Mouse (Mus musculus) neural tube, embryonic 11.5 days (tissue): ENCODE results near the gene Tbc1d13. TPM values are rescaled to one million over a fixed set of nuclear protein-coding genes. Genes with fewer than 3 reads are reported as not detected.
"Not testable (repeated sequence)": the region's sequence is repeated elsewhere in the genome, so short reads cannot be mapped to it uniquely, and the experiment has no call there.

ENCODE experiments used
- ATAC-seq: fragments of 200-750 bp; cut with Nextera tagmentation; 2 replicates; pipeline ENCODE4 v1.8.0; 2017; ENCODE audit warnings: moderate number of reproducible peaks, mild to moderate bottlenecking, moderate TSS enrichment, moderate library complexity; ENCODE audit not compliant: insufficient read depth, low FRiP score, low TSS enrichment
- DNase-seq: peaks from one replicate; pipeline ENCODE4 v3.0.0-alpha.2; 2015; ENCODE audit warnings: low spot score
- H3K27ac ChIP-seq: fragments of 300-500 bp; sonication (generic); 2 replicates; pipeline ENCODE4 v1.5.1; 2014; ENCODE audit warnings: low read depth, mild to moderate bottlenecking, low read length
- H3K27me3 ChIP-seq: fragments of 300-500 bp; sonication (generic); 2 replicates; pipeline ENCODE4 v1.6.1; 2014; ENCODE audit warnings: mild to moderate bottlenecking, low read length, mixed read lengths; ENCODE audit not compliant: control insufficient read depth, insufficient read depth
- H3K36me3 ChIP-seq: fragments of 300-500 bp; sonication (generic); 2 replicates; pipeline ENCODE4 v1.6.1; 2014; ENCODE audit warnings: mild to moderate bottlenecking, low read length, moderate library complexity, mixed read lengths; ENCODE audit not compliant: control insufficient read depth, insufficient read depth
- H3K4me1 ChIP-seq: fragments of 300-500 bp; sonication (generic); 2 replicates; pipeline ENCODE4 v1.6.1; 2014; ENCODE audit warnings: low read length, mixed read lengths; ENCODE audit not compliant: control insufficient read depth, insufficient read depth
- H3K4me2 ChIP-seq: fragments of 300-500 bp; sonication (generic); 2 replicates; pipeline ENCODE4 v1.6.1; 2014; ENCODE audit warnings: low read depth, mild to moderate bottlenecking, moderate library complexity
- H3K4me3 ChIP-seq: fragments of 300-500 bp; sonication (generic); 2 replicates; pipeline ENCODE4 v1.5.1; 2014; ENCODE audit warnings: low read depth, low read length
- H3K9ac ChIP-seq: fragments of 300-500 bp; sonication (generic); 2 replicates; pipeline ENCODE4 v1.6.1; 2014; ENCODE audit warnings: mild to moderate bottlenecking, low read length
- H3K9me3 ChIP-seq: fragments of 300-500 bp; sonication (generic); 2 replicates; pipeline ENCODE4 v1.6.1; 2016; ENCODE audit warnings: low read length; ENCODE audit not compliant: control insufficient read depth
- WGBS: fragments of 180-500 bp; shearing (Covaris S2); extraction: QIAGEN DNeasy Blood & Tissue Kit; methylation state at CpG from one replicate; pipeline ENCODE4 v1.1.7; 2014; 5-methylcytosine and 5-hydroxymethylcytosine counted together
- polyA plus RNA-seq: library from polyadenylated mRNA; unstranded; fragments of >200 nt; fragmentation: Nextera tagmentation; extraction: Ambion mirVana; gene quantifications from 2 replicates; pipeline ENCODE4 v1.2.1, GENCODE M21; 2014

Gene Tbc1d13
- polyA plus RNA-seq, 1 experiment from 2014 or later, result 12.4 TPM

DNA sequence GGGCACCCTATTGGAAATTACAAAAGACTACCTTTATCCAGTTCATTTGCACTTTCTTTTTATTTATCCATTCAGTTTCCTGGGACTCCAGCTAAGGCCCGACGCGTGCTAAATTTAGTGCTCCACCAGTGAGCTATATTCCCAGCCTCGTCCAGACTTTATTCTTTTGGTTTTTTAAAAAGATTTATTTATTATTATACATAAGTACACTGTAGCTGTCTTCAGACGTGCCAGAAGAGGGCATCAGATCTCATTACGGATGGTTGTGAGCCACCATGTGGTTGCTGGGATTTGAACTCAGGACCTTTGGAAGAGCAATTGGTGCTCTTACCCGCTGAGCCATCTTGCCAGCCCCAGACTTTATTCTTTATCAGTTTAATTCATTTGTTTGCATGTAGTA, 45.2 kb downstream of the Tbc1d13 start:
- DNase-seq, ATAC-seq, H3K9me3 ChIP-seq, H3K9ac ChIP-seq, H3K27me3 ChIP-seq, H3K4me1 ChIP-seq, H3K27ac ChIP-seq: not testable (repeated sequence)
- peak overlapping the region; percentile 70 for H3K4me2 ChIP-seq
- 52% methylated on average over 7 of the region's 7 CpGs for WGBS
- H3K36me3 ChIP-seq, result peaks cover 14% of the 10 kb centered on the region
- peak overlapping the region; percentile 68; the same call in 1 of the 2 replicates for H3K4me3 ChIP-seq

DNA sequence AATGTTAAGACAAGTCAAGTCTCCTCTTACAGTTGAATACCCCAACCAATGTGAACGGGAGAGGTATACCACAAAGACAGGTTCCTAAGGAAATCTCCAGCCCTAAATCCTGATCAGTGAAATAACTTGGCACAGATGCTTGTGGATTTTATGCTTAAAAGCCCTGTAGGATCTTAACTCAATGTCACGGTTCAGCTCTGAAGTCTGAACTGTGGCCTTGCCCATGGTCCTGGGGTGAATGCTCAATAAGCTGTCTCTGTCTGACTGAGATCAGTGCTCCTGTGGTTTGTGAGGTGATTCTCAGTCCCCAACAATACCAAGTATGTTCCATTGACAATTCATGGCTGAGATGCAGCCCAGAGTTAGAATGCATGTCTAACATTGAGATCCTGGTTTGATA, 48.9 kb downstream of the Tbc1d13 start:
- Histone ChIP-seq H3K4me3 (no peak overlapping the region), H3K36me3 (no peaks in the 10 kb centered on the region), H3K27ac (no peak overlapping the region), H3K9me3 (no peaks in the 10 kb centered on the region), H3K9ac (no peak overlapping the region), H3K4me2 (no peak overlapping the region), H3K4me1 (peaks cover 4% of the 10 kb centered on the region), H3K27me3 (no peaks in the 10 kb centered on the region)
- no peak for DNase-seq
- no peak for ATAC-seq
- WGBS, result 89% methylated on average over 2 of the region's 2 CpGs

DNA sequence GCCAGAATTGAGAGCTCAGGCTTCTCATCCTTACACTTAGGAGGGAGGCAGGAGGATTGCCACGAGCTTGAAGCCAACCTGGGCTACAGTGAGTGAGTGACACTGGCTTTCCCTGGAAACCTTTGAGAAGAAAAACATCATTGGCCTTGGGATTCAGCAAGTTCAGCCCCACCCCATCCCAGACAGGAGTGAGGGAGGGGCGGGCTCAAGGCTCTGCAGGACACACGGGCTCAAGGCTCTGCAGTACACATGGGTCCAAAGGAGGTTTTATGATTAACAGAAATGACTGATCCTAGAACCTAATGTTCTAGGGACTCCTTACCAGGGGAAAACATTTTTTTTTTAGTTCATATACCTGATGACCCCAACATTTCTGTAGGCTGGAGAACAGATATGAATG, 50.2 kb downstream of the Tbc1d13 start:
- H3K27ac ChIP-seq, result no peak overlapping the region
- H3K4me1 ChIP-seq, result no peaks in the 10 kb centered on the region
- no peak overlapping the region for H3K4me3 ChIP-seq
- no peaks in the 10 kb centered on the region for H3K9me3 ChIP-seq
- DNase-seq (no peak), ATAC-seq (no peak)
- H3K27me3 ChIP-seq, result no peaks in the 10 kb centered on the region
- WGBS, result 79% methylated on average over 3 of the region's 3 CpGs
- no peak overlapping the region for H3K4me2 ChIP-seq
- no peaks in the 10 kb centered on the region for H3K36me3 ChIP-seq
- H3K9ac ChIP-seq, result no peak overlapping the region

DNA sequence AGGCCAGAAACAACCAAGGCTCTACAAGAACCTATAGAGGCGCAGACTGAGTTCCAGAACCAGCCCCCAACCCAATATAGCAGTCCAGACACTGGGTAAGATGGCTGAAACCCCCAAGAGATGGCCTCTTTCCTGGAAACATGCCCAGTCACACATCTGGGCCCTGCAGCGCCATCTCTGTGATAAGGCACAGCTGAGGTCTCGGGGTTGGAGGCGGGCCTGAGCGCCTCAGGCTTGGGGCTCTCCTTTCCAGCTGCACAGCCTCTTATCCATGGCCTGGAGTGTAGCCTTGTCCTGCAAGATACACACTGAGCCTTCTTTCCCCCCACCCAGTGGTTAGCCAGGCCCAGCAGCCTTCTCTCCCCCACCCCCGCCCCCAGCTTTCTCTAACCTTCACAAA, 51.7 kb downstream of the Tbc1d13 start:
- Histone ChIP-seq H3K4me3 (no peak overlapping the region), H3K27me3 (no peaks in the 10 kb centered on the region), H3K4me1 (no peaks in the 10 kb centered on the region), H3K4me2 (no peak overlapping the region), H3K27ac (no peak overlapping the region), H3K9ac (no peak overlapping the region), H3K36me3 (no peaks in the 10 kb centered on the region), H3K9me3 (no peaks in the 10 kb centered on the region)
- DNase-seq (no peak), ATAC-seq (no peak)
- 92% methylated on average over 6 of the region's 6 CpGs for WGBS

DNA sequence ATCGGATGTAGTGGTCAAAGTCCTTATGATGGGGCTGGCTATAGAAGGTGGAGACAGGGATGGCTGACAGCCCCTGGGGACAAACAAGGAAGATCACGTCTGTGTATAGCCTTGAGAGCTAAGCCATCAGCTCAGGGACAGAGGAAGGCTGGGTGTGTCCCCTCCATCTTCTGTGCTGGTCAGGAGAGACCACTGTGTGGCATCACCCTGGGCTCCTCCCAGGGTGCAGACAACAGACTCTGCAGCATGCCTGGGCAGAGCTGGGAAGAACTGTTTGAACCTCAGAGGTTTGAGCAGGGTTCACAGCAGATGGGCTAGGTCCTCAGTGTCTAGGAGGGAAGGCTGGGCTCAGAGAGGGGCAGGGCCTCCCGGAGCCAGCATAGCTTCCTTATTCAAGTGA, 52.1 kb downstream of the Tbc1d13 start:
- no peaks in the 10 kb centered on the region for H3K4me1 ChIP-seq
- H3K36me3 ChIP-seq, result no peaks in the 10 kb centered on the region
- H3K9ac ChIP-seq, result no peak overlapping the region
- H3K4me2 ChIP-seq, result no peak overlapping the region
- no peak overlapping the region for H3K27ac ChIP-seq
- no peaks in the 10 kb centered on the region for H3K9me3 ChIP-seq
- no peaks in the 10 kb centered on the region for H3K27me3 ChIP-seq
- no peak overlapping the region for H3K4me3 ChIP-seq
- ATAC-seq (no peak), DNase-seq (no peak)
- 85% methylated on average over 3 of the region's 3 CpGs for WGBS

DNA sequence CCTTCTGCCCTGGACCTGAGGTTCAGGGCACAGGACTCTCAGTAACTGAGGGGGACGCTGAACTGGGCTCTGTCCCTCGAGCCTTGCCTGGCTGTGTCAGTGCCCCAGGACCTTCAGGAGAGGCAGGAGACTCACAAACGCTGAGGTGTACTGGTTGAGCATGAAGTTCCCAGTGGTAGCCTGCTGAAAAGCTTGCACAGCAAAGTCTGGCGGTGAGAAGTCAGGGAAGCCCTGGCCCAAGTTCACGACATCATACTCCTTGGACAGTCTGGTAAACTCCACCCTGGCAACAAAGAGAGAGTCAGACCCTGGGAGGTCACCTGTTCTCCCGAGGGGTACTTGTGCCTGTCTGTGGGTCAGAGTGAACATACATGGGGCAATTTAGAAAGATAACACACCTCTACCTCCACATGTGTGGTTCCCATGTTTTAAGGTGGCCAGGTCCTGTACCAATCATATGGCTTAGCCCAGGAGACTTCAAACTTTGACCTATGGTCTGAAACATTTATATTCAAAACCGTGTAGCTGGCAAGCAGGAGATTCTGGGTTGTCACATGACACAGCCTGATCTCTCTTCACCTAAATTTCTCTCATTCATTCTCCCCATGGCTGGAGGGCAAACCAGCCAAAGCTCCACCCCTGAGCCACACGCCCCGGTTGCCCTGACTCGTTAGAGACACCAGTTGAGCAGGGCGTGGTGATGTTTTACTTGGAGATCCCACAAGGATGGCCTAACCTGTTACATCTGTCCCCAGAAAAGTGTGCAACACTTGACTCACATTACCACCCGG, 58.4 kb downstream of the Tbc1d13 start:
- ATAC-seq, result no peak
- WGBS, result 89% methylated on average over 12 of the region's 12 CpGs

DNA sequence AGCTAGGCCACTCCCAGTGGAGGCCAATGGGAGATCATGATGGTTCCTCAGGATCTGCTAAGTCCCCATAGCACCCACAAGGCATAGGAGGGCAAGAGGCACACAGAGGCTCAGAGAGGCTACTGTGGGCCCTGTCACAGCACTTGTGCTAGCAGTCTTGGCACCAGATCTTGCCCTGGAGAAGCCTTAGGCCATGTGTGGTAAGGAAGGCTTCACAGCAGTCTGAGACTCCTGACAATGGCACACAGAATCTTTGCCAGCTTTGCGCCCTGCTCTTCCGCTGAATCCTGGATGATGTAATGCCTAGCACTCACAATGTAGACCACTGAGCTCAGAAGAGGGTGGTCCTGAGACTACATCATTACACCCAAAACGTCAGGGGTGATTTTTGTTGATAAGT, 61.1 kb downstream of the Tbc1d13 start:
- Histone ChIP-seq H3K9ac (no peak overlapping the region), H3K27ac (no peak overlapping the region), H3K4me2 (no peak overlapping the region), H3K27me3 (no peaks in the 10 kb centered on the region), H3K4me3 (no peak overlapping the region), H3K4me1 (no peaks in the 10 kb centered on the region), H3K9me3 (no peaks in the 10 kb centered on the region), H3K36me3 (no peaks in the 10 kb centered on the region)
- DNase-seq (no peak), ATAC-seq (no peak)
- WGBS, result 93% methylated on average over 3 of the region's 3 CpGs

More for the DNA sequence above, 58.4 kb downstream of the Tbc1d13 start:
- H3K4me1 ChIP-seq, result no peaks in the 10 kb centered on the region
- no peak overlapping the region for H3K4me2 ChIP-seq
- no peaks in the 10 kb centered on the region for H3K9me3 ChIP-seq
- no peaks in the 10 kb centered on the region for H3K36me3 ChIP-seq
- H3K27me3 ChIP-seq, result no peaks in the 10 kb centered on the region
- no peak overlapping the region for H3K4me3 ChIP-seq
- H3K9ac ChIP-seq, result no peak overlapping the region
- no peak overlapping the region for H3K27ac ChIP-seq
- DNase-seq, result no peak

DNA sequence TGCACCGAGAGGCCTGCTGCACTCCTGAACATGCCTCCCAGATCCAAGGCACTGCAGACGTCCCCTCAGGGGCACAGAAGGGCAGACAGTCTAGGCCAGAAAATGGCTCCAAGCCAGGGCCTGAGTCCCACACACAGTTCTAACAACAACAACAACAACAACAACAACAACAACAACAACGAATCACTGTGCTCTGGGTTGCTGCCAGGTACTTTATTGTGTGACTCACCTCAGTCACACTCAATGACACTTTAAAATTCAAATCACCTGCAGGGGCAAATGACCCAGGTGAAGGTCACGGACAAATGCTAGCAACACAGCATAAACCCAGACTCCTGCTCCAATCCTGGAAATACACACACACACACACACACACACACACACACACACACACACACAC, 64.5 kb downstream of the Tbc1d13 start:
- no peak overlapping the region for H3K4me3 ChIP-seq
- H3K9me3 ChIP-seq, result no peaks in the 10 kb centered on the region
- H3K4me1 ChIP-seq, result no peaks in the 10 kb centered on the region
- no peak overlapping the region for H3K27ac ChIP-seq
- H3K27me3 ChIP-seq, result no peaks in the 10 kb centered on the region
- no peak for ATAC-seq
- H3K36me3 ChIP-seq, result no peaks in the 10 kb centered on the region
- no peak overlapping the region for H3K4me2 ChIP-seq
- DNase-seq, result no peak
- no peak overlapping the region for H3K9ac ChIP-seq
- WGBS, result 72% methylated on average over 4 of the region's 4 CpGs

DNA sequence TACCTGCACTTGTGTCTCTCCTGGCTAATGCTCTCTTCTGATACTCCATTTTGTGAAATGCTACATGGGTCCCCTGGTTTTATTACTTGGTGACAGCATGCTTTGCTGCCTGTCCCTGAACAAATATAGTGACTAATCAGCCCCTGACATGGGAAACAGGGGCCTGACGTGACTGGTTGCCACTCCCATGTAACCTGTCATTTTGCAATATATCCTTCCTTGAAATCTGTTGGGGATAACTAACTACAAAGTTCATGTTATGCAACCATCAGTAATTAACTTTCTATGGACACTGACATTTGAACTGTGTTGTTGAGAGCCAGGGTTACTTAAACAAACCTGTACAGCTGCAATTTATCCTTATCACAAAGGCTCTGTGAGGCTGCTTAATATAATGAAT, 66.4 kb downstream of the Tbc1d13 start:
- Histone ChIP-seq H3K4me1 (peaks cover 3% of the 10 kb centered on the region; the same call in 1 of the 2 replicates), H3K27ac (no peak overlapping the region), H3K9me3 (no peaks in the 10 kb centered on the region), H3K4me2 (no peak overlapping the region), H3K9ac (no peak overlapping the region), H3K36me3 (no peaks in the 10 kb centered on the region), H3K27me3 (no peaks in the 10 kb centered on the region), H3K4me3 (no peak overlapping the region)
- WGBS, result 89% methylated on average over 1 of the region's 1 CpGs
- ATAC-seq, result no peak
- DNase-seq, result no peak
